Mouse (Mus musculus) cortical plate, adult 2 months (tissue): ENCODE measurements at regions not wholly inside any gene's neighbourhood (a gene's known extent, or its start where the extent isn't known, plus 50 kb on each side); places are given as distances from the start of the nearest gene placed in this dataset.

Source experiments
- CTCF ChIP-seq: fragments of 200-500 bp; IDR thresholded peaks from 2 replicates; pipeline ENCODE4 v1.5.1; 2011; ENCODE audit warnings: mild to moderate bottlenecking, control low read depth, low read length; ENCODE audit not compliant: insufficient read depth; ENCODE audit errors: extremely low read depth
- POLR2A ChIP-seq: fragments of 200-500 bp; IDR thresholded peaks from 2 replicates; pipeline ENCODE4 v1.6.1; 2011; ENCODE audit warnings: mild to moderate bottlenecking, low read length, control low read depth; ENCODE audit not compliant: insufficient read depth; ENCODE audit errors: extremely low read depth

GRCm38 (mm10) chr2:148189287-148189686, 142.5 kb upstream of the Foxa2 start:
- TF ChIP-seq POLR2A, result no peak
- no peak for TF ChIP-seq CTCF
